Mouse (Mus musculus): ENCODE data around the gene Pnma5.

Pnma5 gene

GRCm38 (mm10) chrX:72990581-72990980 lies 46.3 kb downstream of the Pnma5 start:
- POLR2A ChIA-PET = interaction anchor here in 2 of 4 experiments (0.6 to 1.4 kb wide), 2 partner anchors 15 to 958 kb away, joined by 4 to 11 read pairs; no protein-coding TSS in a partner anchor
- CTCF ChIA-PET = no interaction called here

GRCm38 (mm10) chrX:72988431-72988830 lies 48.5 kb downstream of the Pnma5 start:
- CTCF ChIA-PET = no interaction called here

GRCm38 (mm10) chrX:72987520-72987905 lies 49.4 kb downstream of the Pnma5 start:
- CTCF ChIA-PET = interaction anchor here in 1 of 4 experiments (1.0 kb wide), 1 partner anchor 20 kb away, joined by 5 read pairs; no protein-coding TSS in a partner anchor

More at GRCm38 (mm10) chrX:72988431-72988830, 48.5 kb downstream of the Pnma5 start:
- POLR2A ChIA-PET = interaction anchor here in 2 of 4 experiments (0.6 to 2.9 kb wide), 3 partner anchors 19 to 1365 kb away, joined by 3 to 10 read pairs (median 3); partner anchors contain the start of genes Cetn2 (in 1 of the 2), Lage3 (in 1 of the 2) and Nsdhl (in 1 of the 2)

GRCm38 (mm10) chrX:72986841-72987519 lies 49.9 kb downstream of the Pnma5 start, which contains the start of gene Zfp185:
Gene Zfp185 (plus strand): TSS chrX:72987339.
- POLR2A ChIA-PET = interaction anchor here in 3 of 4 experiments (0.5 to 2.9 kb wide), 8 partner anchors 20 to 414 kb away, joined by 3 to 10 read pairs (median 3); partner anchors contain the start of genes Cetn2 (in 1 of the 3) and Nsdhl (in 1 of the 3)
- CTCF ChIA-PET = interaction anchor here in 1 of 4 experiments (1.0 kb wide), 1 partner anchor 21 kb away, joined by 5 read pairs; no protein-coding TSS in a partner anchor

More at GRCm38 (mm10) chrX:72987520-72987905, 49.4 kb downstream of the Pnma5 start:
- POLR2A ChIA-PET = interaction anchor here in 2 of 4 experiments (0.9 to 2.9 kb wide), 4 partner anchors 19 to 69 kb away, joined by 3 to 10 read pairs (median 4); partner anchors contain the start of genes Cetn2 (in 2 of the 2) and Nsdhl (in 2 of the 2)

- ChIA-PET POLR2A (interaction anchor here in 1 of 4 experiments (1.5 kb wide), 1 partner anchor 23 kb away, joined by 3 read pairs; no protein-coding TSS in a partner anchor), CTCF (no interaction called here)
These were observed 51.3 kb downstream of the Pnma5 start for GRCm38 (mm10) chrX:72985607-72986006.
